18 mouse cellular contexts compared by ENCODE assay signal in the genomic region with DNA sequence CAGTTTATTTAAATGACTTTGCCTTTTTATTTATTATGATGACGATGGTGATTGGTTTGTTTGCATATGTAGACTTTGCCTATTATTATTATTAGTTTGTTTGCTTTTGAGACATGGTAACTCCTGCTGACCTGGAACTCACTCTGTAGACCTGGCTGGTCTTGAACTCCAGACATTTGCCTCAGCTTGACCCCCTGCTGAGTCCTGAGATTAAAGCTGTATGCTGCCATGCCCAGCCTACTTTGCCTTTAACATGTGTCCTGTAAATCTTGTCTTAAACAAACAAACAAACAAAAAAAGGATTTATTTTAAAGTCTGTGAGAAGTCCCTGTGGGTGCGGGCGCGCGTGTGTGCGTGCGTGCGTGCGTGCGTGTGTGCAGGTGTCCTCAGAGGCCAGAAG.
DNase-seq lines count a peak whose midpoint lies in the region; ATAC-seq and TF ChIP-seq lines count a peak whose summit lies in the region.
"Had no signal": no experiment of that assay in that cellular context is flagged by ENCODE, and none has a peak within 500 bp of the region (broad histone marks: within the 10 kb centered on the region; RNA-seq: fewer than 3 reads in every experiment).

No protein-coding gene starts in this region.

- no peak for TF ChIP-seq EP300 in stomach, postnatal 0 days (optimal IDR thresholded peaks at IDR 0.05)

- no peaks in the 10 kb centered on the region for H3K9me3 ChIP-seq in hindbrain, embryonic 12.5 days (replicated peaks)
- H3K9me3 ChIP-seq in hindbrain, postnatal 0 days (ENCODE audit: low read length) = no peaks in the 10 kb centered on the region
- H3K9me3 ChIP-seq in stomach, embryonic 14.5 days (ENCODE audit: control insufficient read depth, low read depth, low read length) = no peaks in the 10 kb centered on the region
- no peaks in the 10 kb centered on the region for H3K9me3 ChIP-seq in stomach, postnatal 0 days (ENCODE audit: control insufficient read depth, low read length)
- H3K9me3 ChIP-seq in limb, embryonic 12.5 days = no peaks in the 10 kb centered on the region
- H3K9me3 ChIP-seq: neural tube, embryonic 15.5 days had no signal

- peaks cover 33% of the 10 kb centered on the region for H3K27me3 ChIP-seq in hindbrain, embryonic 12.5 days
- peaks cover 2% of the 10 kb centered on the region for H3K27me3 ChIP-seq in hindbrain, postnatal 0 days (ENCODE audit: insufficient read depth, low read length)
- H3K27me3 ChIP-seq in stomach, embryonic 14.5 days (ENCODE audit: control insufficient read depth, insufficient read depth, low read length) = no peaks in the 10 kb centered on the region
- H3K27me3 ChIP-seq in stomach, postnatal 0 days (ENCODE audit: control insufficient read depth, insufficient read depth, low read length) = no peaks in the 10 kb centered on the region
- H3K27me3 ChIP-seq in limb, embryonic 12.5 days = no peaks in the 10 kb centered on the region

- no peak for DNase-seq in hindbrain, postnatal 0 days (ENCODE audit: low spot score)
- no peak for DNase-seq in stomach, postnatal 0 days (ENCODE audit: low spot score)
- DNase-seq in gastrocnemius, postnatal 4 days (ENCODE audit: low spot score in 2 of 2) = no peak
- no peak for DNase-seq in urinary bladder, adult 2 months (ENCODE audit: low spot score)
- DNase-seq: adrenal gland, adult 2 months; cerebellum, postnatal 10 days; embryo, embryonic 11 days; gastrocnemius, postnatal 10 days; kidney, adult 11 months; liver; lung, adult 18-20 months had no signal

- H3K4me1 ChIP-seq in hindbrain, embryonic 12.5 days = peaks cover 92% of the 10 kb centered on the region
- H3K4me1 ChIP-seq in hindbrain, postnatal 0 days (ENCODE audit: insufficient read depth, low read length) = 0 out of 2 replicates have a peak, but pooled peaks cover 9% of the 10 kb centered on the region
- peaks cover 74% of the 10 kb centered on the region for H3K4me1 ChIP-seq in stomach, embryonic 14.5 days (ENCODE audit: control insufficient read depth, insufficient read depth, low read length)
- peaks cover 18% of the 10 kb centered on the region for H3K4me1 ChIP-seq in stomach, postnatal 0 days (replicated peaks; ENCODE audit: control insufficient read depth, insufficient read depth)
- peaks cover 99% of the 10 kb centered on the region for H3K4me1 ChIP-seq in limb, embryonic 12.5 days (replicated peaks)

- no peaks in the 10 kb centered on the region for H3K36me3 ChIP-seq in hindbrain, embryonic 12.5 days
- no peaks in the 10 kb centered on the region for H3K36me3 ChIP-seq in hindbrain, postnatal 0 days (ENCODE audit: insufficient read depth, low read length)
- H3K36me3 ChIP-seq in stomach, embryonic 14.5 days (ENCODE audit: control insufficient read depth, insufficient read depth, low read length) = no peaks in the 10 kb centered on the region
- H3K36me3 ChIP-seq in stomach, postnatal 0 days (ENCODE audit: control insufficient read depth, insufficient read depth, low read length) = no peaks in the 10 kb centered on the region
- H3K36me3 ChIP-seq in limb, embryonic 12.5 days = no peaks in the 10 kb centered on the region
- H3K36me3 ChIP-seq: G1E; neural tube, embryonic 15.5 days had no signal

- H3K4me3 ChIP-seq in hindbrain, embryonic 12.5 days = no peak overlapping the region
- no peak overlapping the region for H3K4me3 ChIP-seq in hindbrain, postnatal 0 days (ENCODE audit: low read length)
- H3K4me3 ChIP-seq in stomach, embryonic 14.5 days (ENCODE audit: low read depth, low read length) = no peak overlapping the region
- no peak overlapping the region for H3K4me3 ChIP-seq in stomach, postnatal 0 days (ENCODE audit: low read depth, low read length)
- H3K4me3 ChIP-seq in limb, embryonic 12.5 days (replicated peaks) = no peak overlapping the region
- H3K4me3 ChIP-seq: myocyte; neural tube, embryonic 15.5 days had no signal

- no peak for ATAC-seq in hindbrain, embryonic 12.5 days (ENCODE audit: low FRiP score)
- ATAC-seq in hindbrain, postnatal 0 days = no peak
- no peak for ATAC-seq in stomach, embryonic 14.5 days (ENCODE audit: insufficient number of reproducible peaks, insufficient read depth, low FRiP score, low read depth)
- ATAC-seq in stomach, postnatal 0 days (ENCODE audit: low FRiP score, low TSS enrichment) = no peak
- no peak for ATAC-seq in limb, embryonic 12.5 days (ENCODE audit: insufficient number of reproducible peaks, insufficient read depth, low FRiP score, low TSS enrichment, low read depth)

- peak overlapping the region; percentile 48; the same call in 1 of the 2 replicates for H3K27ac ChIP-seq in hindbrain, embryonic 12.5 days
- H3K27ac ChIP-seq in hindbrain, postnatal 0 days = no peak overlapping the region
- peak overlapping the region; percentile 66; the same call in 1 of the 2 replicates for H3K27ac ChIP-seq in stomach, embryonic 14.5 days (ENCODE audit: low read length)
- no peak overlapping the region for H3K27ac ChIP-seq in stomach, postnatal 0 days (replicated peaks)
- peak overlapping the region; percentile 37; the same call in 1 of the 2 replicates for H3K27ac ChIP-seq in limb, embryonic 12.5 days
- H3K27ac ChIP-seq: hindbrain, embryonic 14.5 days; neural tube, embryonic 15.5 days had no signal

- no peak overlapping the region for H3K9ac ChIP-seq in hindbrain, embryonic 12.5 days
- H3K9ac ChIP-seq in hindbrain, postnatal 0 days (replicated peaks; ENCODE audit: low read length) = no peak overlapping the region
- no peak overlapping the region for H3K9ac ChIP-seq in stomach, embryonic 14.5 days (replicated peaks; ENCODE audit: low read depth, low read length)
- no peak overlapping the region for H3K9ac ChIP-seq in stomach, postnatal 0 days (ENCODE audit: low read length)
- no peak overlapping the region for H3K9ac ChIP-seq in limb, embryonic 12.5 days (replicated peaks)
- H3K9ac ChIP-seq: hindbrain, embryonic 14.5 days; neural tube, embryonic 15.5 days had no signal

- WGBS in hindbrain, embryonic 12.5 days = 41% methylated on average over 10 of the region's 10 CpGs
- WGBS in hindbrain, postnatal 0 days = 62% methylated on average over 10 of the region's 10 CpGs
- WGBS in stomach, embryonic 14.5 days = 72% methylated on average over 10 of the region's 10 CpGs
- WGBS in stomach, postnatal 0 days = 73% methylated on average over 10 of the region's 10 CpGs
- WGBS in limb, embryonic 12.5 days = 50% methylated on average over 10 of the region's 10 CpGs

- no peak overlapping the region for H3K4me2 ChIP-seq in hindbrain, embryonic 12.5 days (replicated peaks)
- H3K4me2 ChIP-seq in hindbrain, postnatal 0 days (ENCODE audit: low read depth, low read length) = no peak overlapping the region
- H3K4me2 ChIP-seq in stomach, embryonic 14.5 days (replicated peaks; ENCODE audit: low read depth, low read length) = no peak overlapping the region
- no peak overlapping the region for H3K4me2 ChIP-seq in stomach, postnatal 0 days (replicated peaks; ENCODE audit: low read depth)
- H3K4me2 ChIP-seq in limb, embryonic 12.5 days = peak overlapping the region; percentile 37; the same call in 1 of the 2 replicates
- H3K4me2 ChIP-seq: hindbrain, embryonic 14.5 days; neural tube, embryonic 15.5 days had no signal

- TF ChIP-seq CTCF in hindbrain, postnatal 0 days (IDR thresholded peaks at IDR 0.05; ENCODE audit: low read depth) = no peak
- TF ChIP-seq CTCF in stomach, postnatal 0 days (IDR thresholded peaks at IDR 0.05; ENCODE audit: low read depth) = no peak

Comparison
In these comparisons a context has a peak if more than half of its experiments do, and no peak if none do; other contexts are left out.
1. H3K27ac ChIP-seq: peak in hindbrain, embryonic 12.5 days (single experiment), stomach, embryonic 14.5 days (single experiment) and limb, embryonic 12.5 days (single experiment); none in hindbrain, postnatal 0 days (single experiment) and stomach, postnatal 0 days (single experiment).